8 mouse cellular contexts compared by ENCODE assay signal in genomic region chr11:77494344-77494676, GRCm38 (mm10). TPM values are rescaled to one million over a fixed set of nuclear protein-coding genes. Genes with fewer than 3 reads are reported as not detected.
DNase-seq lines count a peak whose midpoint lies in the region; ATAC-seq and TF ChIP-seq lines count a peak whose summit lies in the region.

No protein-coding gene starts in this region.

- peaks cover 2% of the 10 kb centered on the region for H3K36me3 ChIP-seq in embryonic facial prominence, embryonic 13.5 days
- H3K36me3 ChIP-seq in intestine, embryonic 15.5 days = peaks cover 2% of the 10 kb centered on the region
- no peaks in the 10 kb centered on the region for H3K36me3 ChIP-seq in myocyte (ENCODE audit: control insufficient read depth, insufficient read depth)

- H3K9me3 ChIP-seq in embryonic facial prominence, embryonic 13.5 days = no peaks in the 10 kb centered on the region
- no peaks in the 10 kb centered on the region for H3K9me3 ChIP-seq in intestine, embryonic 15.5 days

- H3K27me3 ChIP-seq in embryonic facial prominence, embryonic 13.5 days = no peaks in the 10 kb centered on the region
- no peaks in the 10 kb centered on the region for H3K27me3 ChIP-seq in intestine, embryonic 15.5 days (replicated peaks)
- no peaks in the 10 kb centered on the region for H3K27me3 ChIP-seq in myocyte (ENCODE audit: control insufficient read depth, insufficient read depth, insufficient read length)

- ATAC-seq in embryonic facial prominence, embryonic 13.5 days (ENCODE audit: insufficient number of reproducible peaks, insufficient read depth, low FRiP score, low TSS enrichment, low read depth) = no peak
- ATAC-seq in intestine, embryonic 15.5 days = no peak

- H3ac ChIP-seq in myocyte (ENCODE audit: control insufficient read depth, insufficient read length) = peak overlapping the region; percentile 82

- peak overlapping the region; percentile 93 for H3K27ac ChIP-seq in left cerebral cortex, adult 2 months
- peak overlapping the region; percentile 75 for H3K27ac ChIP-seq in embryonic facial prominence, embryonic 13.5 days
- H3K27ac ChIP-seq in intestine, embryonic 15.5 days = peak overlapping the region; percentile 90

- H3K4me1 ChIP-seq in embryonic facial prominence, embryonic 13.5 days = peaks cover 62% of the 10 kb centered on the region
- peaks cover 65% of the 10 kb centered on the region for H3K4me1 ChIP-seq in intestine, embryonic 15.5 days (replicated peaks)

- WGBS in embryonic facial prominence, embryonic 13.5 days = 22% methylated on average over 4 of the region's 4 CpGs
- 25% methylated on average over 4 of the region's 4 CpGs for WGBS in intestine, embryonic 15.5 days

- peaks cover 55% of the 10 kb centered on the region for H3K79me2 ChIP-seq in myocyte (ENCODE audit: control insufficient read depth, insufficient read depth)

- peak overlapping the region; percentile 96 for H3K9ac ChIP-seq in embryonic facial prominence, embryonic 13.5 days
- peak overlapping the region; percentile 90 for H3K9ac ChIP-seq in intestine, embryonic 15.5 days

- intact Hi-C loops in left cerebral cortex, adult 2 months (cut with DNase I) = loop anchor here (5.0 to 10.0 kb wide), 2 partner anchors 113 to 490 kb away; partner anchors contain the start of genes Phf12 and Taok1
- intact Hi-C loops in left cerebral cortex, postnatal 10 days (cut with DNase I) = loop anchor here (5.0 kb wide), 1 partner anchor 128 kb away; no protein-coding TSS in a partner anchor

- TF ChIP-seq CTCF in left cerebral cortex, adult 2 months (IDR thresholded peaks at IDR 0.05) = no peak

- H3K4me3 ChIP-seq in left cerebral cortex, adult 2 months = peak overlapping the region; percentile 80
- H3K4me3 ChIP-seq in embryonic facial prominence, embryonic 13.5 days = peak overlapping the region; percentile 97
- peak overlapping the region; percentile 96 for H3K4me3 ChIP-seq in intestine, embryonic 15.5 days (replicated peaks)
- H3K4me3 ChIP-seq in myocyte = peak overlapping the region; percentile 57

- peak overlapping the region; percentile 98 for H3K4me2 ChIP-seq in embryonic facial prominence, embryonic 13.5 days
- H3K4me2 ChIP-seq in intestine, embryonic 15.5 days (replicated peaks) = peak overlapping the region; percentile 97
- peak overlapping the region; percentile 97 for H3K4me2 ChIP-seq in myocyte (ENCODE audit: low read depth)

- no peak for TF ChIP-seq POLR2A in myocyte (IDR thresholded peaks at IDR 0.05; ENCODE audit: insufficient read length, low read depth)

- no peak for DNase-seq in left cerebral cortex, adult 2 months (ENCODE audit: extremely low spot score in 1 of 2, low spot score in 2 of 2)
- DNase-seq in left cerebral cortex, postnatal 10 days (ENCODE audit: extremely low spot score in 1 of 2, low spot score in 2 of 2) = no peak
- no peak for DNase-seq in layer of hippocampus, adult 9-10 months (ENCODE audit: low spot score)
- no peak for DNase-seq in retina, postnatal 1 day
- no peak for DNase-seq in cerebellum, postnatal 4 days (ENCODE audit: low spot score in 2 of 2)

TF ChIP-seq in myocyte, 11 proteins besides CTCF, POLR2A, EP300 and RAD21:
- TF ChIP-seq MYOD1 (IDR thresholded peaks at IDR 0.05; ENCODE audit: control insufficient read depth in 1 of 3, insufficient read length in 2 of 3, low read depth in 2 of 3) (peak in 2 of 3 experiments; percentile 60 to 69), POLR2AphosphoS2 (IDR thresholded peaks at IDR 0.05; ENCODE audit: insufficient read length, low read depth) (no peak)
TF ChIP-seq in myocyte: peak in this region for 1.

RNA-seq across cellular contexts. Expression of gene Git1, which starts 0.9 kb away (rescaled TPM):
- total RNA-seq in left cerebral cortex, adult 2 months (2021) = 100 to 1,000 TPM; 297 to 305 TPM
- 100 to 1,000 TPM; 138 to 142 TPM for total RNA-seq in left cerebral cortex, postnatal 10 days (2021)
- polyA plus RNA-seq in embryonic facial prominence, embryonic 13.5 days (2015; fragmentation: Nextera tagmentation; extraction: Ambion mirVana) = 10.8 and 11.1 TPM in 2 replicates
- 10.7 and 11.8 TPM in 2 replicates for polyA plus RNA-seq in intestine, embryonic 15.5 days (2015; fragmentation: Nextera tagmentation; extraction: Ambion mirVana)
- polyA plus RNA-seq in myocyte (2012; fragmentation: generic; extraction: Trizol) = 53.9 TPM

RNA-seq across cellular contexts. Expression of gene Ankrd13b, which starts 4.8 kb away (rescaled TPM):
- total RNA-seq in left cerebral cortex, adult 2 months (2021) = 10 to 100 TPM; 89.7 to 91.7 TPM
- total RNA-seq in left cerebral cortex, postnatal 10 days (2021) = 100 to 1,000 TPM; 149 to 152 TPM
- 8.5 and 10.4 TPM in 2 replicates for polyA plus RNA-seq in embryonic facial prominence, embryonic 13.5 days (2015; fragmentation: Nextera tagmentation; extraction: Ambion mirVana)
- polyA plus RNA-seq in intestine, embryonic 15.5 days (2015; fragmentation: Nextera tagmentation; extraction: Ambion mirVana) = 4.9 and 5.1 TPM in 2 replicates
- 46.0 TPM for polyA plus RNA-seq in myocyte (2012; fragmentation: generic; extraction: Trizol)

RNA-seq across cellular contexts. Expression of gene Abhd15, which starts 20.6 kb away (rescaled TPM):
- total RNA-seq in left cerebral cortex, adult 2 months (2021) = 1 to 10 TPM; 1.4 to 1.7 TPM
- 1 to 10 TPM in 1 of 2 experiments, under 1 TPM in 1; 0.85 to 1.7 TPM for total RNA-seq in left cerebral cortex, postnatal 10 days (2021)
- polyA plus RNA-seq in embryonic facial prominence, embryonic 13.5 days (2015; fragmentation: Nextera tagmentation; extraction: Ambion mirVana) = 2.0 and 2.2 TPM in 2 replicates
- 3.5 and 3.6 TPM in 2 replicates for polyA plus RNA-seq in intestine, embryonic 15.5 days (2015; fragmentation: Nextera tagmentation; extraction: Ambion mirVana)
- polyA plus RNA-seq in myocyte (2012; fragmentation: generic; extraction: Trizol) = 1.4 TPM

RNA-seq across cellular contexts. Expression of gene Trp53i13, which starts 21.5 kb away (rescaled TPM):
- 1 to 10 TPM; 3.6 to 5.0 TPM for total RNA-seq in left cerebral cortex, adult 2 months (2021)
- total RNA-seq in left cerebral cortex, postnatal 10 days (2021) = 1 to 10 TPM; 3.3 to 3.8 TPM
- polyA plus RNA-seq in embryonic facial prominence, embryonic 13.5 days (2015; fragmentation: Nextera tagmentation; extraction: Ambion mirVana) = 54.7 and 55.2 TPM in 2 replicates
- 28.5 and 29.1 TPM in 2 replicates for polyA plus RNA-seq in intestine, embryonic 15.5 days (2015; fragmentation: Nextera tagmentation; extraction: Ambion mirVana)
- 23.7 TPM for polyA plus RNA-seq in myocyte (2012; fragmentation: generic; extraction: Trizol)

RNA-seq across cellular contexts. Expression of gene Gm10392, which starts 24.7 kb away (rescaled TPM):
- total RNA-seq in left cerebral cortex, adult 2 months (2021) = not detected
- not detected for total RNA-seq in left cerebral cortex, postnatal 10 days (2021)
- not detected in 2 replicates for polyA plus RNA-seq in embryonic facial prominence, embryonic 13.5 days (2015; fragmentation: Nextera tagmentation; extraction: Ambion mirVana)
- not detected in 2 replicates for polyA plus RNA-seq in intestine, embryonic 15.5 days (2015; fragmentation: Nextera tagmentation; extraction: Ambion mirVana)
- not detected for polyA plus RNA-seq in myocyte (2012; fragmentation: generic; extraction: Trizol)
